Mouse (Mus musculus) megakaryocyte-erythroid progenitor cell, adult 5-6 weeks (primary cell): Measurements from ENCODE around the gene Rpl3. TPM values are rescaled to one million over a fixed set of nuclear protein-coding genes. Genes with fewer than 3 reads are reported as not detected.
A peak's percentile ranks its signal among the peaks of the same experiment; 100 is the strongest.

ENCODE experiments used
- ATAC-seq: replicated peaks from 2 replicates; pipeline ENCODE4 v1.8.0; 2016; ENCODE audit warnings: mild to moderate bottlenecking, inconsistent platforms; ENCODE audit not compliant: severe bottlenecking, poor library complexity, low FRiP score, low TSS enrichment
- total RNA-seq, 2 experiments: library from RNA; stranded (forward) in 1 of 2; stranded (reverse) in 1 of 2; fragments of 200-1000, 215-1000 nt in 1 of 2; fragments of >200 nt in 1 of 2; fragmentation: Nextera tagmentation in 1 of 2; gene quantifications; 2 replicates each; pipeline ENCODE4 v1.2.3; 2014 to 2017

Gene Rpl3
- total RNA-seq, 2 experiments from 2014 or later, result 2,775 to 3,275 TPM

- no peak for ATAC-seq
Measured at GRCm38 (mm10) chr15:80117154-80117553, 25.5 kb upstream of the Rpl3 start.

GRCm38 (mm10) chr15:80115866-80116794 lies 24.5 kb upstream of the Rpl3 start:
- no peak for ATAC-seq

DNA sequence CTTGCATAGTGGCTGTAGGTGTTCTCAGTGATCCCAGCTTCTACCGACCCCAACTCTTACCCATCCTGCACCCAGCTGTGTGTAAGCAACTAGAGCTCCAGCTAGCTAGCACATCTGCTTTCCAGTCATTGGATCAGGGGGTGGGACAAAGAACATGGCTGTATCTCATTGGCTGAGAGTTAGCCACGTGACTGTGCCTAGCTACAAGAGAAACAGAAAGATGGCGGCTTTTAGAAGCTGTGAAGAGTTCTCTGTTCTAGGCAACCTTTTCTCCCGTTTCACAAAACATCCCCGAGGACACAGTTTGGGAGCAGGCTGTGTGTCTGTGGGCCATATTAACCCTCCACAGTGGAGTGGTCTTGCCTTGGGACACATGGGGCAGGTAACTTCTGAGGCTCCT lies 23.6 kb upstream of the Rpl3 start:
- no peak for ATAC-seq

DNA sequence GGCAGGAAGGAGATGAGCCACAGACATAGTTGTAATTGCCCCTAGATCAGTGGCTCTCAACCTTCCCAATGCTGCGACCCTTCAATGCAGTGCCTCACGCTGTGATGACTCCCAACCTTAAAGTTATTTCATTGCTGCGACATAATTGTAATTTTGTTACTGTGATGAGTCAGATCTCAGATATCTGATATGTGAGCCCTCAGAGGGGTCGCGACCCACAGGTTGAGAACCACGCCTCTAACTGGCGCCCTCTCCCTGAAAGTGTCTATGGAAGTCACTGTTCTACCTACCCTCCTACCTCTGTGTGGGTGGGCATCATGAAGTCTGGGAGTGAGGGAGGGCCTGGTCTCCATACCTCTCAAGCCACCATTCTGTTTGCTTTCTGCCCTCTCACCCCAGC lies 22.7 kb upstream of the Rpl3 start:
- no peak for ATAC-seq

DNA sequence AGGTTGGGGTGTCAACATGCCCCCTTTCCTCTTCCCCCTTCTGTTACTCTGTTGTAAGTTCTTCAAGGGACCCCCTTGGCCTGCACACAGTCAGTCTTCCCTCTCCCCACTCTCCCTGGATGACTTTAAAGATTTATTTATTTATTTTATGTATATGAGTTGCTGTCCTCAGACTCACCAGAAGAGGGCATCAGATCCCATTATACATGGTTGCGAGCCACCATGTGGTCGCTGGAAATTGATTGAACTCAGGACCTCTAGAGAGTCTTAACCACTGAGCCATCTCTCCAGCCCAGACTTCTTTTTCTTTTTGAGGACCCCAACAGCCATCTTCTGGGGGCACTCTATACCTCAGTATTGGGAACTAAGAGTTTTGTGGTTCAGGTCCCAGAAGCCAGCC lies 20.8 kb upstream of the Rpl3 start:
- no peak for ATAC-seq

GRCm38 (mm10) chr15:80111436-80111835 lies 19.8 kb upstream of the Rpl3 start:
- ATAC-seq, result no peak

DNA sequence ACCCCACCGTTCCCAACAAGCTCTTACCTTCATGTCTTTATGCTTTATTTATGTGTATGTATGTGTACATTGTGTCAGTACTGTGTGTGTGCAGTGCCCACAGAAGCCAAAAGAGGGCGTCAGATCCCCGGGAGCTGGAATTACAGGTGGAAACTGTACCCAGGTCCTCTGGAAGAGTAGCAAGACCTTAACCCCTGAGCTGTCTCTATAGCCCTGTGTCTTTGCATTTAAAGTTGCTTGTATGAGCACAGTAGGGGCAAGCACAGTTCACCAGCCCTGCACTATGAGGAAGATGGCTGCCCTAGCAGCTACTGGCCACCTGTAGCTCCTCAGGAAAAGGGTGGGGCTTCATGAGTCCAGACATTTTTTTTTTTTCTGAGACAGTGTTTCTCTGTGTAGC lies 15.9 kb upstream of the Rpl3 start:
- ATAC-seq, result no peak

DNA sequence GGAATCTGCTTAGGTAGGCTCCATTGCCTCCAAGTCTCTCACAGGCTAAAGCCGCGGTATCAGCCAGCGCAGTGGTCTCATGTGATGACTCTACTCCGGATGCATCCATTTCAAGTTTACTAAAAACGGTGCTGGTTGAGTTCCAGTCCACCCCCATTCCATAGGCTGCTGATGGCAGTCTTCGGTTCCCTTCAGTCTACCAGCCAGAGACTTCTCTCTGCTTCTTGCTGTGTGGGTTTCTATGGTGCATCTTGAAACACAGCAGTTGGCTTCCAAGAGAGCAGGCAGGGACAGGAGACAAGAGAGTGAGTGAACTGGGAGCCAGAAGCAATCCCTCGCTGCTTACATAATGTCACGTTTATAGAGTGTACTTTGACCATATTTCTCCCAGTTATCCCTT lies 15.5 kb upstream of the Rpl3 start:
- no peak for ATAC-seq

- ATAC-seq, result peak; percentile 41; the same call in 1 of the 2 replicates
Measured at GRCm38 (mm10) chr15:80105490-80106410, 14.1 kb upstream of the Rpl3 start.

GRCm38 (mm10) chr15:80102495-80102894 lies 10.8 kb upstream of the Rpl3 start:
- no peak for ATAC-seq

DNA sequence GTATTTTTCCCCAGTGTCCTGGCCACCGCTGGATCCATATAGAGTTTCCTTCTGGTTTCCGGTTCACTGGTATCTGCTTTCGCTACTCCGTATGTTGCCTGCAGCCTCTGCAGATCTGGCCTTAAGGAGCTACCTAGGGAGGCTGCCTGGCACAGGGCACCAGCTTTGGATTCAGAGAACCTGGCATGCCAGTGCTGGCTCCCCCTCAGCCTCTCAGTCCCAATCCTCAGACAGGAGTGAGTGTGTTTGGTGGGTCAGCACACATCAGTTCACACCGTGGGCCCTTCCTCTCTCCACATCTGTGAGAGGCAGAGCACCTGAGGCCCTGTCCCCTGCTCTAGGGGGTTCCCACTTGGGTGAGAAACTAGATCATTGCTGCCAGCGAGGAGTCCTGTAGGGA lies 9.8 kb upstream of the Rpl3 start:
- no peak for ATAC-seq

DNA sequence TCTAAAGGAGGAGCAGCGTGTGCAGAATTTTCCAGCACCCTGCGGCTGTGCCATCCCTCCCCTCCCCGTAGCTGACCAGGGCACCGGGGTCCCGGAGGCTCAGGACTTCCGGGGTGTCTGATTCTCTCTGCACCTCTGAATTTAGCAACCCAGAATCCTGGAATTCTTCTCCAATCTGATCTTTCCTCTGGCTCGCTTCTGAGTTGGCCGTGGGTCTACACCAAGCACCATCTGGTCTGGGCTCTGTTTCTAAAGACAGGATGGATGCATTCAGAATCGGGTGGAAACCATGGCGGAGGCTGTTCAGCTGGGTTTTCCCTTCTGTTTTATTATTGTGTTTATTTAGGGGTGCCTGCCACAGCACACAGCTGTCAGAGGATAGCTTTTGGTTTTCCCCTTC lies 9.2 kb upstream of the Rpl3 start:
- ATAC-seq, result no peak

DNA sequence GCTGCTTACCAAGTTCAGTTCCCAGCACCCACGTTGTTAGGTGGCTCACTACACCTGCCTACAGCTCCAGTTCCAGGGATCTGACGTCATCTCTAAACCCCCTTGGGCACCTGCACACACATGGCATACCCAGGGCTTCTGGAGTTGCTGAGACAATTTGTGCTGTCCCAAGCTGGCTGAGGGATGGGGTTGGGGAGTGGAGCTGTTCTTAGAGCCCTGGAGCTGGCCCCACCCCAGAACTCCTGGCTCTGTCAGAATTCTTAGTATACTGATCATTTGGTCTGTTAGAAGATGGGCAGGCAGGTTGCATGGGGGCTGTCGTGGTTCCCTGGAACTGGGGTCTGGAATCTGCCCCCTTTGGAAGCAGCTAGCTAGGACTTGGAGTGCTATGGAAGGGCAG lies 8.5 kb upstream of the Rpl3 start:
- ATAC-seq, result no peak

- no peak for ATAC-seq
Measured at GRCm38 (mm10) chr15:80099477-80099876, 7.8 kb upstream of the Rpl3 start.

- ATAC-seq, result no peak
Measured at GRCm38 (mm10) chr15:80098809-80099208, 7.1 kb upstream of the Rpl3 start.

- ATAC-seq, result peak; percentile 74
Measured at GRCm38 (mm10) chr15:80097999-80098461, 6.4 kb upstream of the Rpl3 start.

- ATAC-seq, result peak; percentile 86
Measured at GRCm38 (mm10) chr15:80096946-80097881, 5.5 kb upstream of the Rpl3 start.

- no peak for ATAC-seq
Measured at GRCm38 (mm10) chr15:80096406-80096805, 4.7 kb upstream of the Rpl3 start.

GRCm38 (mm10) chr15:80095596-80095995 lies 3.9 kb upstream of the Rpl3 start:
- ATAC-seq, result no peak
